Mouse (Mus musculus) midbrain, embryonic 14.5 days (tissue): ENCODE measurements around the gene Tmod1. TPM values are rescaled to one million over a fixed set of nuclear protein-coding genes. Genes with fewer than 3 reads are reported as not detected.

Experiments used
- ATAC-seq: fragments of 200-750 bp; cut with Nextera tagmentation; 2 replicates; pipeline ENCODE4 v1.8.0; 2017; ENCODE audit warnings: moderate number of reproducible peaks, moderate library complexity; ENCODE audit not compliant: low FRiP score, low TSS enrichment
- DNase-seq: peaks from one replicate; pipeline ENCODE4 v3.0.0-alpha.2; 2015
- H3K27ac ChIP-seq: fragments of 300-500 bp; sonication (generic); replicated peaks from 2 replicates; pipeline ENCODE4 v1.5.1; 2014; ENCODE audit warnings: mild to moderate bottlenecking, low read depth, low read length, moderate library complexity
- H3K27me3 ChIP-seq: fragments of 300-500 bp; sonication (generic); 2 replicates; pipeline ENCODE4 v1.6.1; 2014; ENCODE audit warnings: low read length, control low read depth, mixed read lengths; ENCODE audit not compliant: control insufficient read depth, insufficient read depth
- H3K36me3 ChIP-seq: fragments of 300-500 bp; sonication (generic); 2 replicates; pipeline ENCODE4 v1.6.1; 2014; ENCODE audit warnings: low read length, control low read depth; ENCODE audit not compliant: control insufficient read depth, insufficient read depth
- H3K4me1 ChIP-seq: fragments of 300-500 bp; sonication (generic); 2 replicates; pipeline ENCODE4 v1.6.1; 2014; ENCODE audit warnings: mild to moderate bottlenecking, antibody characterized with exemption, low read length, control low read depth; ENCODE audit not compliant: control insufficient read depth, insufficient read depth
- H3K4me2 ChIP-seq: fragments of 300-500 bp; sonication (generic); 2 replicates; pipeline ENCODE4 v1.6.1; 2014; ENCODE audit warnings: mild to moderate bottlenecking, low read length, moderate library complexity
- H3K4me3 ChIP-seq: fragments of 300-500 bp; sonication (generic); replicated peaks from 2 replicates; pipeline ENCODE4 v1.5.1; 2014; ENCODE audit warnings: low read depth, low read length
- H3K9ac ChIP-seq: fragments of 300-500 bp; sonication (generic); replicated peaks from 2 replicates; pipeline ENCODE4 v1.6.1; 2014; ENCODE audit warnings: mild to moderate bottlenecking, low read length, moderate library complexity
- H3K9me3 ChIP-seq: fragments of 300-500 bp; sonication (generic); 2 replicates; pipeline ENCODE4 v1.6.1; 2016; ENCODE audit warnings: low read length, control low read depth, mixed read lengths; ENCODE audit not compliant: control insufficient read depth
- WGBS: fragments of 180-500 bp; shearing (Covaris S2); extraction: QIAGEN DNeasy Blood & Tissue Kit; methylation state at CpG from one replicate; pipeline ENCODE4 v1.1.7; 2014; 5-methylcytosine and 5-hydroxymethylcytosine counted together
- polyA plus RNA-seq: library from polyadenylated mRNA; unstranded; fragments of >200 nt; fragmentation: Nextera tagmentation; extraction: Ambion mirVana; gene quantifications from 2 replicates; pipeline ENCODE4 v1.2.1, GENCODE M21; 2014

Gene Tmod1
- polyA plus RNA-seq, 1 experiment from 2014 or later, result 0.76 TPM

GRCm38 (mm10) chr4:46080261-46080660 lies 41.5 kb downstream of the Tmod1 start:
- Histone ChIP-seq H3K4me2 (no peak overlapping the region), H3K36me3 (no peaks in the 10 kb centered on the region), H3K9ac (no peak overlapping the region), H3K27me3 (no peaks in the 10 kb centered on the region), H3K4me3 (no peak overlapping the region), H3K4me1 (0 out of 2 replicates have a peak, but pooled peaks cover 7% of the 10 kb centered on the region), H3K9me3 (no peaks in the 10 kb centered on the region), H3K27ac (no peak overlapping the region)
- ATAC-seq (no peak), DNase-seq (no peak)
- WGBS, result 91% methylated on average over 4 of the region's 4 CpGs

GRCm38 (mm10) chr4:46082555-46082954 lies 43.8 kb downstream of the Tmod1 start:
- WGBS, result 80% methylated on average over 11 of the region's 11 CpGs

GRCm38 (mm10) chr4:46084416-46085172 lies 45.9 kb downstream of the Tmod1 start:
- no peak overlapping the region for H3K4me2 ChIP-seq
- ATAC-seq (no peak), DNase-seq (no peak)
- 0 out of 2 replicates have a peak, but pooled peaks cover 7% of the 10 kb centered on the region for H3K4me1 ChIP-seq
- no peak overlapping the region for H3K27ac ChIP-seq
- no peaks in the 10 kb centered on the region for H3K9me3 ChIP-seq
- no peak overlapping the region for H3K4me3 ChIP-seq
- no peaks in the 10 kb centered on the region for H3K36me3 ChIP-seq
- 65% methylated on average over 9 of the region's 9 CpGs for WGBS
- H3K9ac ChIP-seq, result no peak overlapping the region
- no peaks in the 10 kb centered on the region for H3K27me3 ChIP-seq

More at GRCm38 (mm10) chr4:46082555-46082954, 43.8 kb downstream of the Tmod1 start:
- no peak overlapping the region for H3K9ac ChIP-seq
- DNase-seq, result no peak
- no peaks in the 10 kb centered on the region for H3K27me3 ChIP-seq
- ATAC-seq, result no peak
- H3K4me3 ChIP-seq, result no peak overlapping the region
- H3K4me1 ChIP-seq, result 0 out of 2 replicates have a peak, but pooled peaks cover 7% of the 10 kb centered on the region
- no peaks in the 10 kb centered on the region for H3K36me3 ChIP-seq
- H3K9me3 ChIP-seq, result no peaks in the 10 kb centered on the region
- H3K27ac ChIP-seq, result no peak overlapping the region
- H3K4me2 ChIP-seq, result no peak overlapping the region

- ATAC-seq, result no peak
- Histone ChIP-seq H3K27me3 (no peaks in the 10 kb centered on the region), H3K9ac (no peak overlapping the region), H3K4me2 (no peak overlapping the region), H3K27ac (no peak overlapping the region), H3K4me1 (0 out of 2 replicates have a peak, but pooled peaks cover 7% of the 10 kb centered on the region), H3K36me3 (no peaks in the 10 kb centered on the region), H3K4me3 (no peak overlapping the region), H3K9me3 (no peaks in the 10 kb centered on the region)
- peak; percentile 18 for DNase-seq
- WGBS, result 43% methylated on average over 9 of the region's 9 CpGs
Observed at GRCm38 (mm10) chr4:46085223-46085811, 46.6 kb downstream of the Tmod1 start.

- DNase-seq (no peak), ATAC-seq (no peak)
- Histone ChIP-seq H3K4me3 (no peak overlapping the region), H3K36me3 (no peaks in the 10 kb centered on the region), H3K9ac (no peak overlapping the region), H3K27ac (no peak overlapping the region), H3K9me3 (no peaks in the 10 kb centered on the region), H3K4me2 (no peak overlapping the region), H3K4me1 (0 out of 2 replicates have a peak, but pooled peaks cover 7% of the 10 kb centered on the region), H3K27me3 (no peaks in the 10 kb centered on the region)
- 84% methylated on average over 18 of the region's 18 CpGs for WGBS
Observed at GRCm38 (mm10) chr4:46086718-46087426, 48.1 kb downstream of the Tmod1 start.

- DNase-seq (no peak), ATAC-seq (no peak)
- H3K36me3 ChIP-seq, result no peaks in the 10 kb centered on the region
- WGBS, result 93% methylated on average over 7 of the region's 7 CpGs
- H3K4me1 ChIP-seq, result 0 out of 2 replicates have a peak, but pooled peaks cover 7% of the 10 kb centered on the region
- no peaks in the 10 kb centered on the region for H3K9me3 ChIP-seq
- no peak overlapping the region for H3K9ac ChIP-seq
- no peak overlapping the region for H3K4me2 ChIP-seq
- no peaks in the 10 kb centered on the region for H3K27me3 ChIP-seq
- no peak overlapping the region for H3K4me3 ChIP-seq
- no peak overlapping the region for H3K27ac ChIP-seq
Observed at GRCm38 (mm10) chr4:46087427-46087771, 48.7 kb downstream of the Tmod1 start.

- H3K27ac ChIP-seq, result no peak overlapping the region
- ATAC-seq, result no peak
Observed at GRCm38 (mm10) chr4:46087852-46088251, 49.1 kb downstream of the Tmod1 start.

GRCm38 (mm10) chr4:46089524-46090125 lies 50.9 kb downstream of the Tmod1 start:
- no peak for DNase-seq
- Histone ChIP-seq H3K9me3 (no peaks in the 10 kb centered on the region), H3K9ac (no peak overlapping the region), H3K4me1 (0 out of 2 replicates have a peak, but pooled peaks cover 7% of the 10 kb centered on the region), H3K36me3 (no peaks in the 10 kb centered on the region), H3K4me2 (no peak overlapping the region), H3K4me3 (no peak overlapping the region), H3K27me3 (no peaks in the 10 kb centered on the region), H3K27ac (no peak overlapping the region)
- WGBS, result 90% methylated on average over 14 of the region's 14 CpGs
- ATAC-seq, result no peak

More at GRCm38 (mm10) chr4:46087852-46088251, 49.1 kb downstream of the Tmod1 start:
- no peak overlapping the region for H3K9ac ChIP-seq
- H3K36me3 ChIP-seq, result no peaks in the 10 kb centered on the region
- H3K4me3 ChIP-seq, result no peak overlapping the region
- no peak overlapping the region for H3K4me2 ChIP-seq
- no peaks in the 10 kb centered on the region for H3K27me3 ChIP-seq
- DNase-seq, result no peak
- no peaks in the 10 kb centered on the region for H3K9me3 ChIP-seq
- WGBS, result 31% methylated on average over 5 of the region's 5 CpGs
- H3K4me1 ChIP-seq, result 0 out of 2 replicates have a peak, but pooled peaks cover 7% of the 10 kb centered on the region
